Mouse (Mus musculus): Measurements from ENCODE around the gene Psen2. TPM values are rescaled to one million over a fixed set of nuclear protein-coding genes. Genes with fewer than 3 reads are reported as not detected.
A peak's percentile ranks its signal among the peaks of the same experiment; 100 is the strongest.

Psen2 gene
- polyA plus RNA-seq, 1 experiment from 2014 or later = 4.4 TPM

GRCm38 (mm10) chr1:180265399-180265798 is 2.2 kb upstream of the Psen2 start:
- 9% methylated on average over 7 of the region's 7 CpGs for WGBS
- ATAC-seq (ENCODE audit: low FRiP score) (no peak), DNase-seq (ENCODE audit: low spot score) (peak; percentile 55)
- Histone ChIP-seq H3K27ac (ENCODE audit: low read depth, low read length) (no peak overlapping the region), H3K9ac (ENCODE audit: low read depth, low read length) (no peak overlapping the region), H3K4me1 (replicated peaks; ENCODE audit: control insufficient read depth, insufficient read depth, low read length) (no peaks in the 10 kb centered on the region), H3K27me3 (ENCODE audit: control insufficient read depth, insufficient read depth, low read length) (no peaks in the 10 kb centered on the region), H3K4me2 (replicated peaks; ENCODE audit: low read depth, low read length) (0 out of 2 replicates have a peak overlapping the region, but pooled peaks have one; percentile 11), H3K4me3 (ENCODE audit: low read depth, low read length) (no peak overlapping the region), H3K9me3 (ENCODE audit: control insufficient read depth, low read length) (no peaks in the 10 kb centered on the region), H3K36me3 (ENCODE audit: control insufficient read depth, insufficient read depth, low read length) (no peaks in the 10 kb centered on the region)

DNA sequence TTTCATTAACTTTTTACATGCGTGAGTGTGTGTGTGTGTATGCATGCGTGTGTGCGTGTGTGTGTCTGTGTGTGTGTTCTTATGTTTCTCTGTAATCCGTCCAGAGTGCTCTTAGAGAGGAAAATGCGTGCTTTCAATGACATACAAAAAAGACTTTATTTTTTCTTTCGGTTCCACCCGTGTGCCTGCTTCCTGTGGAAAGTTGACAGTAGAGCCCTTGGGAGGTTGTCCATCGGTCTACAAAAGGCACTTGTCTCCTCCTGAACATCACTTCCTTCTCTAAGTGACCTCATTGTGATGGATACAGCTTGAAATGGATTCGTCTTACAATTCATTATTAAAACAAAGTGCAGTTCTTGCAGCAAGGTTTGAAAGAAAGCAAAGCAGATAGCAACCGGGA is 1.6 kb upstream of the Psen2 start:
- no peaks in the 10 kb centered on the region for H3K27me3 ChIP-seq (ENCODE audit: control insufficient read depth, insufficient read depth, low read length)
- DNase-seq (ENCODE audit: low spot score) = no peak
- no peak for ATAC-seq (ENCODE audit: low FRiP score)
- H3K27ac ChIP-seq (ENCODE audit: low read depth, low read length) = no peak overlapping the region
- no peaks in the 10 kb centered on the region for H3K4me1 ChIP-seq (replicated peaks; ENCODE audit: control insufficient read depth, insufficient read depth, low read length)
- 66% methylated on average over 10 of the region's 10 CpGs for WGBS
- no peak overlapping the region for H3K4me3 ChIP-seq (ENCODE audit: low read depth, low read length)
- H3K36me3 ChIP-seq (ENCODE audit: control insufficient read depth, insufficient read depth, low read length) = no peaks in the 10 kb centered on the region
- H3K9me3 ChIP-seq (ENCODE audit: control insufficient read depth, low read length) = no peaks in the 10 kb centered on the region
- H3K4me2 ChIP-seq (replicated peaks; ENCODE audit: low read depth, low read length) = no peak overlapping the region
- H3K9ac ChIP-seq (ENCODE audit: low read depth, low read length) = no peak overlapping the region

DNA sequence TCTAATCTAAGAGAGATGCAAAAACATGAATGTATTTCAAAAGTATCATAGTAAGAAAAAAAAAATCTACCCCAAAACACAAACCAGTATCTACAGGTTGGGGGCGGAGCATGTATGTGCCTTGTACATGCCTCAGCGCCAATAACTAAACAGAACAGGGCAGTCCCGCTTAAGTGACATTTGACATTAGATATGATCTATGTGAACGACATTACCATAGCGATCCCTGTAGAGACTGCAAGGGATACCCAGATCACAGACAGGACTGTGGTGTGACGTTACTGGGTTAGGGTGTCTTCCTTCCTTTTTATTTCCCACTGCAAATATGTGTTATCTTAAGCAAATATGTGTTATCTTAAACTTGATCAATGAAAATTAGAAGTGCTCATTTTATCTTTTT is 1.2 kb upstream of the Psen2 start:
- ATAC-seq (ENCODE audit: low FRiP score) (no peak), DNase-seq (ENCODE audit: low spot score) (no peak)
- Histone ChIP-seq H3K4me2 (replicated peaks; ENCODE audit: low read depth, low read length) (no peak overlapping the region), H3K36me3 (ENCODE audit: control insufficient read depth, insufficient read depth, low read length) (no peaks in the 10 kb centered on the region), H3K4me1 (replicated peaks; ENCODE audit: control insufficient read depth, insufficient read depth, low read length) (no peaks in the 10 kb centered on the region), H3K27ac (ENCODE audit: low read depth, low read length) (no peak overlapping the region), H3K4me3 (ENCODE audit: low read depth, low read length) (no peak overlapping the region), H3K27me3 (ENCODE audit: control insufficient read depth, insufficient read depth, low read length) (no peaks in the 10 kb centered on the region), H3K9me3 (ENCODE audit: control insufficient read depth, low read length) (no peaks in the 10 kb centered on the region), H3K9ac (ENCODE audit: low read depth, low read length) (no peak overlapping the region)
- WGBS = 83% methylated on average over 6 of the region's 6 CpGs

DNA sequence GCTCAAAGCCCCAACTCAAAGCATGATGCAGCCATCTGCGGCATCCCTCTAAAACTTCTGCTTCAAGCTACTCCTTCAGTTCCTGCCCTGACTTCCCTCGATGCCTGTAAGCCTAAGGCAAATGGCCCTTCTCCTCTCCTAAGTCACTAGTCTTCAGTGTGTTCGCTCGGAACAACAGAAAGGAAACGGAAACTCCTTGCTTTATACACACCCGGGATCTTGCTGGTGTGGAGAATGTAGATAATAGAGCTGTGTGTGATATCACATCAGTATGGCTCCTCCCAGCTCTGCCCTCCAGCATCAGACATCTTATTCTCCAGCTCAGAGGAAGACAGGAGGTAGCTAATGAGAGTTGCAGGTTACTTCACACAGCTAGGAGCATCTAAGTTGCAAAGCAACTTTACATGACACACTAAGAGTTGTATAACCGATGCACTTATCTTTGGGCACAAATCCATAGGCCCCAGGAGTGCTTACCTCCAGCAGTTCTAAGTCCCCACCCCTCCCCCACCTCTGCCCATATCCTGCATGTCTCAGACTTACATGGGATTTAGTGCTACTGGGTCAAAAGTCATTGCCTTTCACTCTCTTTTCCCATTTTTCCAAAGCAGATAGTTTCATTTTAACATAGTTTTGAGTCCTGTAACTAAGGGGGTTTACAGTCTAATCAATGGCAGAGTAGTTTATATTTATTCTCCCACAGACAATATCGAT is 1.2 kb downstream of the Psen2 start:
- WGBS = 84% methylated on average over 8 of the region's 8 CpGs
- no peak for DNase-seq (ENCODE audit: low spot score)
- H3K4me1 ChIP-seq (replicated peaks; ENCODE audit: control insufficient read depth, insufficient read depth, low read length) = no peaks in the 10 kb centered on the region

DNA sequence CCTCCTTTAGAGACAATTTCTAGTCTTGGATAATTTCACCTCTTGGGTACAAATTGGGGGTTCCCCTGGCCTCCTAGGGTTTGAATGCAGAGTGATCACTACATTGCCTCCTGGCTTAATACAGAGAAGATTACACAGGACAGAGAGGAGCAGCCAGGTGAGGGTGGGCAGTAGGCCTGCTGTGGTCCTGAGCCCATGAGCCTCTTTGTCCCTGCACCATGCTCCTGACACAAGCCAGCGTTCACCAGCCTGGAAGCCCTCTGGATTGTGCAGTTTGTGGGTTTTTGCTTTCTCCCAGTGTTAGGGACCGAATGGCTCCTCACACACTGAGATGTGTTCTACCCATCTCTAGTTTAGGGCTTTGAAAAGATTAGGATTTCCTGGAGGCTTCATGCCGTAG is 1.8 kb downstream of the Psen2 start:
- Histone ChIP-seq H3K27me3 (ENCODE audit: control insufficient read depth, insufficient read depth, low read length) (no peaks in the 10 kb centered on the region), H3K4me3 (ENCODE audit: low read depth, low read length) (no peak overlapping the region), H3K4me1 (replicated peaks; ENCODE audit: control insufficient read depth, insufficient read depth, low read length) (no peaks in the 10 kb centered on the region), H3K9me3 (ENCODE audit: control insufficient read depth, low read length) (no peaks in the 10 kb centered on the region), H3K4me2 (replicated peaks; ENCODE audit: low read depth, low read length) (no peak overlapping the region), H3K36me3 (ENCODE audit: control insufficient read depth, insufficient read depth, low read length) (no peaks in the 10 kb centered on the region), H3K9ac (ENCODE audit: low read depth, low read length) (no peak overlapping the region), H3K27ac (ENCODE audit: low read depth, low read length) (no peak overlapping the region)
- WGBS = 93% methylated on average over 3 of the region's 3 CpGs
- ATAC-seq (ENCODE audit: low FRiP score) (no peak), DNase-seq (ENCODE audit: low spot score) (no peak)

More for the DNA sequence above, 1.2 kb downstream of the Psen2 start:
- H3K9ac ChIP-seq (ENCODE audit: low read depth, low read length) = no peak overlapping the region
- no peak for ATAC-seq (ENCODE audit: low FRiP score)
- H3K27ac ChIP-seq (ENCODE audit: low read depth, low read length) = no peak overlapping the region
- no peaks in the 10 kb centered on the region for H3K27me3 ChIP-seq (ENCODE audit: control insufficient read depth, insufficient read depth, low read length)
- H3K9me3 ChIP-seq (ENCODE audit: control insufficient read depth, low read length) = no peaks in the 10 kb centered on the region
- no peak overlapping the region for H3K4me2 ChIP-seq (replicated peaks; ENCODE audit: low read depth, low read length)
- H3K4me3 ChIP-seq (ENCODE audit: low read depth, low read length) = no peak overlapping the region
- no peaks in the 10 kb centered on the region for H3K36me3 ChIP-seq (ENCODE audit: control insufficient read depth, insufficient read depth, low read length)

DNA sequence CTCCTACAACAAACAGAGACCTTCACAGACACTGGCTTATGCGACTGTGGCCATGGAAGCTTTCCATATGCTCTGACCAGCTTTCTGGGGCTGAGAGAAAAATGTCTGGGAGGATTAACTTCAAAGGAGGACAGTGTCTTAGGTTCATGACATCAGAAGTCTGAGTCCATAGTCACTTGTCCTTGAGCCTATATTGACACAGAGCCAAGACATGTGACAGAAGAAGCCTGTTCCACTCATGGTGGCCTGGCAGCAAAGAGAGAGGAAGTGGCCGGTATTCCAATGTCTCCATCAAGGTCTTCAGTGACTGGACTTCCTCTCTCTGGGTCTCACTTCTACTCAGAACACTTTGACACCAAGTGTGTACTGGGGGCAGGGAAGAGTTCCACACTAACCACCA is 2.4 kb downstream of the Psen2 start:
- WGBS = 92% methylated on average over 2 of the region's 2 CpGs
- no peaks in the 10 kb centered on the region for H3K27me3 ChIP-seq (ENCODE audit: control insufficient read depth, insufficient read depth, low read length)

DNA sequence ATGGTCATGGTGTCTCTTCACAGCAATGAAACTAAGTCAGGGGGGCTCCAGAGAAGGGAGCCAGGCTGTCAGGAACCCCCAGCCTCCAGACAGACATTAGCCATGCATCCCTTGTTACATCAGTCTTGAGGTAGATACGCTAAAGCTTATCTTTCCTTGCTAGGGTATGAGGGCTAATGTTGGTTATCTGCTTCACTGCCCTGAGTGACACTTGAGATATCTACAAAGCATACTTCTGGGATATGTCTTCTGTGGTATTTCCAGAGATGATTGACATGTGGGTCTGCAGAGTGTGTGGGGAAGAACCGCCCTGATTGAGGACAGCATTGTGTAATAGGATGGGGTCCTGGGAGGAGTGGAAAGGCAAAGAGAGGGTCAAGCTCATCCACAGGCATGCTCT is 3.5 kb downstream of the Psen2 start:
- Histone ChIP-seq H3K4me3 (ENCODE audit: low read depth, low read length) (no peak overlapping the region), H3K27me3 (ENCODE audit: control insufficient read depth, insufficient read depth, low read length) (peaks cover 3% of the 10 kb centered on the region; the same call in 1 of the 2 replicates), H3K9ac (ENCODE audit: low read depth, low read length) (no peak overlapping the region), H3K4me2 (replicated peaks; ENCODE audit: low read depth, low read length) (no peak overlapping the region), H3K4me1 (replicated peaks; ENCODE audit: control insufficient read depth, insufficient read depth, low read length) (peaks cover 3% of the 10 kb centered on the region; the same call in 1 of the 2 replicates), H3K9me3 (ENCODE audit: control insufficient read depth, low read length) (no peaks in the 10 kb centered on the region), H3K27ac (ENCODE audit: low read depth, low read length) (no peak overlapping the region), H3K36me3 (ENCODE audit: control insufficient read depth, insufficient read depth, low read length) (no peaks in the 10 kb centered on the region)
- DNase-seq (ENCODE audit: low spot score) = no peak
- no peak for ATAC-seq (ENCODE audit: low FRiP score)
- WGBS = 83% methylated on average over 2 of the region's 2 CpGs

More for the DNA sequence above, 2.4 kb downstream of the Psen2 start:
- Histone ChIP-seq H3K4me2 (replicated peaks; ENCODE audit: low read depth, low read length) (no peak overlapping the region), H3K9me3 (ENCODE audit: control insufficient read depth, low read length) (no peaks in the 10 kb centered on the region), H3K9ac (ENCODE audit: low read depth, low read length) (no peak overlapping the region), H3K27ac (ENCODE audit: low read depth, low read length) (no peak overlapping the region), H3K36me3 (ENCODE audit: control insufficient read depth, insufficient read depth, low read length) (no peaks in the 10 kb centered on the region), H3K4me1 (replicated peaks; ENCODE audit: control insufficient read depth, insufficient read depth, low read length) (no peaks in the 10 kb centered on the region), H3K4me3 (ENCODE audit: low read depth, low read length) (no peak overlapping the region)
- ATAC-seq (ENCODE audit: low FRiP score) (no peak), DNase-seq (ENCODE audit: low spot score) (no peak)

DNA sequence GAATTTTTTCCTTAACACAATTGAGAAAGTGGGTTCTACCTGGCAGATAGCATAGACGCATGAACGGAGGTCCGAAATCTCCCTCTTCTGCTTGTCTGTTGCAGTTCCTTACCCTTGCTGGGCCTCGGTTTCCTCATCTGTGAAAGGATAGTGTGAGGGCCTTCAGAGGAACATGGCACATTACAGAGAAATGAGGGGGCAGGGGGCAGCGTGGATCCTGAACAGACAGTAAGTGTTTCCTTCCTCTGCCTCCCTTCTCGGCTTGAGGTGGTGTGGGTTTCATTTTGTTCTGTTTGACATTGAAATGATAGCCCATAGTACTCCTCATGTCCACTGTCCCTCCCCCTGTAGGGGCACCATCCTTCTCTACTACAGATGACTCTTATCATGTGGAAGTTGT is 5.8 kb downstream of the Psen2 start:
- no peak for ATAC-seq (ENCODE audit: low FRiP score)
- Histone ChIP-seq H3K9me3 (ENCODE audit: control insufficient read depth, low read length) (no peaks in the 10 kb centered on the region), H3K4me3 (ENCODE audit: low read depth, low read length) (no peak overlapping the region), H3K9ac (ENCODE audit: low read depth, low read length) (no peak overlapping the region), H3K27me3 (ENCODE audit: control insufficient read depth, insufficient read depth, low read length) (peaks cover 6% of the 10 kb centered on the region), H3K4me1 (replicated peaks; ENCODE audit: control insufficient read depth, insufficient read depth, low read length) (peaks cover 3% of the 10 kb centered on the region; the same call in 1 of the 2 replicates), H3K36me3 (ENCODE audit: control insufficient read depth, insufficient read depth, low read length) (no peaks in the 10 kb centered on the region), H3K27ac (ENCODE audit: low read depth, low read length) (no peak overlapping the region), H3K4me2 (replicated peaks; ENCODE audit: low read depth, low read length) (no peak overlapping the region)
- WGBS = 90% methylated on average over 6 of the region's 6 CpGs
- DNase-seq (ENCODE audit: low spot score) = no peak

GRCm38 (mm10) chr1:180256866-180257265 is 6.4 kb downstream of the Psen2 start:
- Histone ChIP-seq H3K36me3 (ENCODE audit: control insufficient read depth, insufficient read depth, low read length) (no peaks in the 10 kb centered on the region), H3K27ac (ENCODE audit: low read depth, low read length) (no peak overlapping the region), H3K9me3 (ENCODE audit: control insufficient read depth, low read length) (no peaks in the 10 kb centered on the region), H3K4me1 (replicated peaks; ENCODE audit: control insufficient read depth, insufficient read depth, low read length) (peaks cover 3% of the 10 kb centered on the region; the same call in 1 of the 2 replicates), H3K9ac (ENCODE audit: low read depth, low read length) (0 out of 2 replicates have a peak overlapping the region, but pooled peaks have one; percentile 71), H3K27me3 (ENCODE audit: control insufficient read depth, insufficient read depth, low read length) (peaks cover 6% of the 10 kb centered on the region), H3K4me2 (replicated peaks; ENCODE audit: low read depth, low read length) (peak overlapping the region; percentile 96), H3K4me3 (ENCODE audit: low read depth, low read length) (peak overlapping the region; percentile 71; the same call in 1 of the 2 replicates)
- ATAC-seq (ENCODE audit: low FRiP score) = no peak
- DNase-seq (ENCODE audit: low spot score) = no peak
- WGBS = 66% methylated on average over 4 of the region's 4 CpGs
